Mouse (Mus musculus): ENCODE measurements at regions not wholly inside any gene's neighbourhood (a gene's known extent, or its start where the extent isn't known, plus 50 kb on each side); places are given as distances from the start of the nearest gene placed in this dataset.

- ATAC-seq, result no peak
Measured at GRCm38 (mm10) chr1:122607309-122607708, 1039.5 kb upstream of the Ddx18 start.

GRCm38 (mm10) chr1:122575954-122576353 lies 1008.2 kb upstream of the Ddx18 start:
- ATAC-seq, result no peak

- no peak for ATAC-seq
Measured at GRCm38 (mm10) chr1:122551596-122551995, 983.8 kb upstream of the Ddx18 start.

- no peak for ATAC-seq
Measured at GRCm38 (mm10) chr1:122509580-122509979, 941.8 kb upstream of the Ddx18 start.

GRCm38 (mm10) chr1:122501707-122502106 lies 933.9 kb upstream of the Ddx18 start:
- ATAC-seq, result no peak

GRCm38 (mm10) chr1:122478003-122478402 lies 910.2 kb upstream of the Ddx18 start:
- ATAC-seq, result no peak

- ATAC-seq, result no peak
Measured at GRCm38 (mm10) chr1:122463931-122464330, 896.1 kb upstream of the Ddx18 start.

- ATAC-seq, result no peak
Measured at GRCm38 (mm10) chr1:122459056-122459455, 891.3 kb upstream of the Ddx18 start.

- ATAC-seq, result no peak
Measured at GRCm38 (mm10) chr1:122454881-122455280, 887.1 kb upstream of the Ddx18 start.

- no peak for ATAC-seq
Measured at GRCm38 (mm10) chr1:122453617-122454016, 885.8 kb upstream of the Ddx18 start.

GRCm38 (mm10) chr1:122439358-122439757 lies 871.6 kb upstream of the Ddx18 start:
- ATAC-seq, result no peak

GRCm38 (mm10) chr1:122423503-122423902 lies 855.7 kb upstream of the Ddx18 start:
- ATAC-seq, result no peak

- no peak for ATAC-seq
Measured at GRCm38 (mm10) chr1:122396342-122396741, 828.6 kb upstream of the Ddx18 start.

GRCm38 (mm10) chr1:122393660-122394355 lies 826.0 kb upstream of the Ddx18 start:
- no peak for ATAC-seq

GRCm38 (mm10) chr1:122357015-122357414 lies 789.2 kb upstream of the Ddx18 start:
- ATAC-seq, result peak; percentile 79

GRCm38 (mm10) chr1:122351530-122351929 lies 783.7 kb upstream of the Ddx18 start:
- ATAC-seq, result no peak

GRCm38 (mm10) chr1:122333267-122333666 lies 765.5 kb upstream of the Ddx18 start:
- no peak for ATAC-seq

GRCm38 (mm10) chr1:122328276-122328675 lies 760.5 kb upstream of the Ddx18 start:
- ATAC-seq, result no peak
